Mouse (Mus musculus) erythroblast, embryonic 14.5 days (primary cell): ENCODE measurements around the gene Kidins220.

ENCODE experiments used
- GATA1 ChIP-seq: IDR thresholded peaks from 2 replicates; pipeline ENCODE4 v1.6.1; 2012; ENCODE audit warnings: low read length, inconsistent platforms, mixed read lengths
- TAL1 ChIP-seq: IDR thresholded peaks from 3 replicates; pipeline ENCODE4 v1.6.1; 2012; ENCODE audit warnings: low read length, inconsistent platforms, mixed read lengths

DNA sequence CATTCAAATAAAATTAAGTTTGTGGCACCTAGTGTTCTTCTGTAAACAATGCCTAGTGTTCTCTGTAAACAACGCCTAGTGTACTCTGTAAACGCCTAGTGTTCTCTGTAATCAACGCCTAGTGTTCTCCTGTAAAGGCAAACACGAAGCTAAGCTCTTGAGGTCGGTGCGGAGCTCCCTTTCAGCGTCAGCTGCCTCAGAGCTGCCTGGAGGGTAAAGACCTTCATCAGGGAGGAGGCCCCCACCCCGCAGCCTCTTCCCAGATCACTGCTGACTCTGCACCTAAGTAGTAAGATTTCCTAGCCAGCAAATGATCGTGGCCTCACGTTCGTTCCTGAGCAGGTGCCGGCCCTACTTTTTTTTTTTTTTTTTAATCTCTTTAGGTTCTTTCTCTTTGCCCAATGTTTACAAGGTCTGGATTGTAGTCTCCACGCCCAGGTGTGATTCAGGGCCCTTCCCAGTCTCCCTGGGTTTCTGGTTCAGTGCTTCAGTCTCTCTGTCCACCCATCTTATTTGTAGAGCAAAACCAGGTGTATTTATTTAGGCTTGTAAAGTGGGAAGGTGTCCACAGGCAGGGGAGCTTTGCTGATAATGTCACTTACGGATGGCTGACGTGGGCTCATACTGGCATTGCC, 37.1 kb downstream of the Kidins220 start:
- TF ChIP-seq TAL1 (no peak), GATA1 (no peak)
